Mouse (Mus musculus): ENCODE results near the gene Ctss. TPM values are rescaled to one million over a fixed set of nuclear protein-coding genes. Genes with fewer than 3 reads are reported as not detected.

Ctss gene
- polyA plus RNA-seq, 1 experiment from 2014 or later = 14.4 TPM

DNA sequence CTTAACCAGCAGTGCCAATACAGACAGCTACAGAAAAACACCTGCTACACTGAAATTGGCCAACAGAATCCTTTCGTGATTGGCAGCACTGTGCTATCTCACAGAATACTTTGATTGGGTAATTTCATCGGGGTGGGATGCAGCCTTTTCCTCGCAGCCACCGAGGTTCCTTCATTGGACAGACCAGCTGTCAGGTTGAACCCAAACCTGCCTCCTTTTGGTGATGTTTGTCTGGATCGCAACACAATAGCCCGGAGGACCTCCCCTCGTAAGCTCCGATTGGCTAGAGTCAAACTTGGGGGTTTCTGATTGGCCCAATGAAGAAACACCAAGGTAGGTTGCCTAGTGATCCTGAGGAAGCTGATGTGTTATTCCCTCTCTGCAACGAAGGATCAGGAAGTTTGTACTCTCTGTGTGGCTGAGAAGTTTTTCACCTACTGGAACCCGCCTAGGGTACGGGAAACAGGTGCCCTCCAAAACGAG lies 62.1 kb downstream of the Ctss start, which contains the start of gene Golph3l:
TSS of gene Golph3l (plus strand) at position 331 of the 483 bp plus-strand sequence.
- no peaks in the 10 kb centered on the region for H3K9me3 ChIP-seq
- H3K4me2 ChIP-seq (replicated peaks) = peak within 1 kb of the TSS; percentile 74
- H3K4me1 ChIP-seq = peaks cover 9% of the 10 kb centered on the region
- H3K36me3 ChIP-seq = peaks cover 19% of the 10 kb centered on the region
- 0 out of 2 replicates have a peak within 1 kb of the TSS, but pooled peaks have one; percentile 33 for H3K27ac ChIP-seq
- H3K27me3 ChIP-seq = no peaks in the 10 kb centered on the region
- WGBS = 0% methylated on average over 12 of the region's 12 CpGs
- peak within 1 kb of the TSS; percentile 75 for H3K9ac ChIP-seq
- ATAC-seq (ENCODE audit: low FRiP score, low read depth) = peak; percentile 100
- H3K4me3 ChIP-seq = peak within 1 kb of the TSS; percentile 69

DNA sequence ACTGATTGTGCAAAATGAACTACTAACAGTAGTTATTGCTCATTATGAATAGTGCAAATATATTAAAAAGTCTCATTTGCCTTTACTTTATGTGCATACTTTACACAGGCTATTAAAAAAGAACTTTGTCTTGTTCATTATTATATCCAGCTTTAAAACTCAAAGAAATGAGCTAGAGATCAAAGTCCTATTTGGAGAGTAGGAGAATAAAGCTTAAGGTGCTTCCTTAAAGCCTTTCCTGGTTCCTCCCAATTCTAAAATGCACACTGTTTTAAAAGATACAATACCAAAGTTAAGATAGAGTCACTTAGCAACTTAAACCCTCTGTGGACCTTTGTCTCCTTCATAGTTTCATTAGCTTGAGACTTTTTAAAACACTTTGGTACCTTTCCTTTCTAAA lies 72.1 kb downstream of the Ctss start:
- Histone ChIP-seq H3K36me3 (peaks cover 33% of the 10 kb centered on the region), H3K27me3 (no peaks in the 10 kb centered on the region), H3K9me3 (no peaks in the 10 kb centered on the region), H3K4me1 (no peaks in the 10 kb centered on the region), H3K27ac (no peak overlapping the region), H3K9ac (no peak overlapping the region), H3K4me2 (replicated peaks) (no peak overlapping the region), H3K4me3 (no peak overlapping the region)
- no peak for ATAC-seq (ENCODE audit: low FRiP score, low read depth)

DNA sequence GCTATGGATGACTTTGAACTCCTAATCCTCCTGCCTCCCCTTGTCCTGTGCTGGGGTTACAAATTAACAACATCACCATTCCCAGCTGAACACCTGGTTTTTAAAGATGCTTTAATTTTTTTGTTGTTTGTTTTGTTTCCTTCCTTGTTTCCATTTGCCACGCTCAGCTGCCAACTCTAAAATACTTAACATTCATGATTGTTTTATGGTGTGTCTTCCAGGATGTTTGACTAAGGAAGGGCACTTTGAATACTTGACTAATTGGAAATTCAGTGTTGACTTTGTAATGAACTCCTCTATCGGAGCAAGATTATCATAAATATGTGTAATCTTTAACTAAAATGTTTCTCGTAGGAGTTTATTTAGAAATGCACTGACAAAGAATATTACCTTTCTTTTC lies 74.7 kb downstream of the Ctss start:
- ATAC-seq (ENCODE audit: low FRiP score, low read depth) = no peak
- H3K27ac ChIP-seq = no peak overlapping the region
- H3K27me3 ChIP-seq = no peaks in the 10 kb centered on the region
- 94% methylated on average over 3 of the region's 3 CpGs for WGBS
- no peak overlapping the region for H3K4me2 ChIP-seq (replicated peaks)
- no peak overlapping the region for H3K4me3 ChIP-seq
- peaks cover 25% of the 10 kb centered on the region for H3K36me3 ChIP-seq
- no peaks in the 10 kb centered on the region for H3K9me3 ChIP-seq
- H3K4me1 ChIP-seq = no peaks in the 10 kb centered on the region
- H3K9ac ChIP-seq = no peak overlapping the region

Other genes with a start within 250 kb of the Ctss start
- 38.1 and 41.2 TPM in 2 replicates for gene Mindy1, start 245.4 kb upstream of the Ctss start, polyA plus RNA-seq (2015; fragmentation: Nextera tagmentation; extraction: Ambion mirVana)
- gene Prune1, start 244.7 kb upstream of the Ctss start, polyA plus RNA-seq (2015; fragmentation: Nextera tagmentation; extraction: Ambion mirVana) = 24.2 and 26.9 TPM in 2 replicates
- 2.0 and 2.5 TPM in 2 replicates for gene Anxa9, start 219.6 kb upstream of the Ctss start, polyA plus RNA-seq (2015; fragmentation: Nextera tagmentation; extraction: Ambion mirVana)
- 181 and 184 TPM in 2 replicates for gene Cers2, start 212.0 kb upstream of the Ctss start, polyA plus RNA-seq (2015; fragmentation: Nextera tagmentation; extraction: Ambion mirVana)
- gene Setdb1, start 169.6 kb upstream of the Ctss start, polyA plus RNA-seq (2015; fragmentation: Nextera tagmentation; extraction: Ambion mirVana) = 47.2 and 53.0 TPM in 2 replicates
- 0.28 TPM in 1 of 2 replicates, not detected in the other for gene 4930558C23Rik, start 123.9 kb upstream of the Ctss start, polyA plus RNA-seq (2015; fragmentation: Nextera tagmentation; extraction: Ambion mirVana)
- gene Arnt, start 92.4 kb upstream of the Ctss start, polyA plus RNA-seq (2015; fragmentation: Nextera tagmentation; extraction: Ambion mirVana) = 53.5 and 56.1 TPM in 2 replicates
- gene Ctsk, start 27.5 kb upstream of the Ctss start, polyA plus RNA-seq (2015; fragmentation: Nextera tagmentation; extraction: Ambion mirVana) = 32.7 and 37.8 TPM in 2 replicates
- gene Hormad1, start 32.9 kb downstream of the Ctss start, polyA plus RNA-seq (2015; fragmentation: Nextera tagmentation; extraction: Ambion mirVana) = not detected in 2 replicates
- gene Golph3l, start 62.1 kb downstream of the Ctss start, polyA plus RNA-seq (2015; fragmentation: Nextera tagmentation; extraction: Ambion mirVana) = 32.3 and 33.6 TPM in 2 replicates
- 86.8 and 91.5 TPM in 2 replicates for gene Ensa, start 98.2 kb downstream of the Ctss start, polyA plus RNA-seq (2015; fragmentation: Nextera tagmentation; extraction: Ambion mirVana)
- gene Mcl1, start 132.0 kb downstream of the Ctss start, polyA plus RNA-seq (2015; fragmentation: Nextera tagmentation; extraction: Ambion mirVana) = 42.3 and 43.4 TPM in 2 replicates
- 2.7 and 4.1 TPM in 2 replicates for gene Adamtsl4, start 161.1 kb downstream of the Ctss start, polyA plus RNA-seq (2015; fragmentation: Nextera tagmentation; extraction: Ambion mirVana)
- gene Ecm1, start 212.8 kb downstream of the Ctss start, polyA plus RNA-seq (2015; fragmentation: Nextera tagmentation; extraction: Ambion mirVana) = 4.8 and 6.0 TPM in 2 replicates
- gene Tars2, start 233.4 kb downstream of the Ctss start, polyA plus RNA-seq (2015; fragmentation: Nextera tagmentation; extraction: Ambion mirVana) = 47.6 and 47.8 TPM in 2 replicates

All from limb, embryonic 13.5 days (tissue).